Mouse (Mus musculus) ES-Bruce4 (cell line): Measurements from ENCODE around the gene Tceal3. TPM values are rescaled to one million over a fixed set of nuclear protein-coding genes. Genes with fewer than 3 reads are reported as not detected.
"Not testable (repeated sequence)": the region's sequence is repeated elsewhere in the genome, so short reads cannot be mapped to it uniquely, and the experiment has no call there.

ENCODE experiments used
- H3K27ac ChIP-seq: 2 replicates; pipeline ENCODE4 v1.5.1; 2012; ENCODE audit warnings: low read length, inconsistent platforms; ENCODE audit not compliant: insufficient read depth
- H3K27me3 ChIP-seq: 2 replicates; pipeline ENCODE4 v1.6.1; 2012; ENCODE audit warnings: mild to moderate bottlenecking, low read length, inconsistent platforms; ENCODE audit not compliant: control insufficient read depth, poor library complexity, insufficient read depth, severe bottlenecking
- H3K36me3 ChIP-seq: 2 replicates; pipeline ENCODE4 v1.6.1; 2012; ENCODE audit warnings: inconsistent platforms, mild to moderate bottlenecking, low read length, moderate library complexity; ENCODE audit not compliant: control insufficient read depth, poor library complexity, insufficient read depth, severe bottlenecking
- H3K4me1 ChIP-seq: one replicate; pipeline ENCODE4 v1.8.1; 2011; ENCODE audit warnings: low read length; ENCODE audit not compliant: control insufficient read depth, insufficient read depth
- H3K4me3 ChIP-seq: 2 replicates; pipeline ENCODE4 v1.5.1; 2011; ENCODE audit warnings: low read depth, mild to moderate bottlenecking, low read length
- H3K9ac ChIP-seq: 2 replicates; pipeline ENCODE4 v1.6.1; 2012; ENCODE audit warnings: low read depth, mild to moderate bottlenecking, inconsistent platforms; ENCODE audit not compliant: poor library complexity, severe bottlenecking
- H3K9me3 ChIP-seq: replicated peaks from 2 replicates; pipeline ENCODE4 v1.6.1; 2012; ENCODE audit warnings: mild to moderate bottlenecking, low read length, inconsistent platforms; ENCODE audit not compliant: control insufficient read depth, poor library complexity, insufficient read depth, severe bottlenecking
- CTCF ChIP-seq: IDR thresholded peaks from one replicate; pipeline ENCODE4 v1.8.1; 2011; ENCODE audit warnings: low read depth, low read length
- EP300 ChIP-seq: IDR thresholded peaks from 2 replicates; pipeline ENCODE4 v1.6.1; 2011; ENCODE audit warnings: low read depth, low read length; ENCODE audit not compliant: insufficient read depth
- POLR2A ChIP-seq: IDR thresholded peaks from one replicate; pipeline ENCODE4 v1.8.1; 2011; ENCODE audit warnings: low read length; ENCODE audit not compliant: insufficient read depth
- polyA plus RNA-seq: library from polyadenylated mRNA; stranded (reverse); fragments of >200 nt; gene quantifications from 2 replicates; pipeline ENCODE4 v1.2.4, GENCODE M21; 2011; ENCODE audit warnings: low read depth; ENCODE audit not compliant: missing spikeins, insufficient read depth, insufficient read length

Tceal3 gene
- polyA plus RNA-seq, 1 experiment = not detected

GRCm38 (mm10) chrX:136635116-136635515 lies 44.5 kb downstream of the Tceal3 start:
- Histone ChIP-seq H3K27ac (no peak overlapping the region), H3K27me3 (no peaks in the 10 kb centered on the region), H3K9me3 (no peaks in the 10 kb centered on the region), H3K4me1 (no peaks in the 10 kb centered on the region), H3K9ac (no peak overlapping the region), H3K36me3 (no peaks in the 10 kb centered on the region), H3K4me3 (no peak overlapping the region)
- TF ChIP-seq POLR2A = no peak
- TF ChIP-seq EP300 = no peak
- no peak for TF ChIP-seq CTCF

GRCm38 (mm10) chrX:136639754-136640153 lies 49.1 kb downstream of the Tceal3 start:
- Histone ChIP-seq H3K36me3 (no peaks in the 10 kb centered on the region), H3K9ac (no peak overlapping the region), H3K4me1 (no peaks in the 10 kb centered on the region), H3K27ac (no peak overlapping the region), H3K4me3 (no peak overlapping the region), H3K9me3 (no peaks in the 10 kb centered on the region), H3K27me3 (no peaks in the 10 kb centered on the region)
- TF ChIP-seq EP300 = no peak
- no peak for TF ChIP-seq POLR2A
- no peak for TF ChIP-seq CTCF

GRCm38 (mm10) chrX:136645857-136646256 lies 55.2 kb downstream of the Tceal3 start:
- H3K27ac ChIP-seq, H3K9me3 ChIP-seq, H3K4me1 ChIP-seq, H3K36me3 ChIP-seq, H3K9ac ChIP-seq, H3K4me3 ChIP-seq, H3K27me3 ChIP-seq: not testable (repeated sequence)

GRCm38 (mm10) chrX:136666281-136666706 lies 75.7 kb downstream of the Tceal3 start:
- no peak for TF ChIP-seq CTCF
- no peak for TF ChIP-seq POLR2A
- no peak for TF ChIP-seq EP300
- Histone ChIP-seq H3K9ac (no peak overlapping the region), H3K36me3 (no peaks in the 10 kb centered on the region), H3K4me1 (no peaks in the 10 kb centered on the region), H3K27ac (no peak overlapping the region), H3K27me3 (no peaks in the 10 kb centered on the region), H3K9me3 (no peaks in the 10 kb centered on the region), H3K4me3 (peak overlapping the region; percentile 60)

- not testable (repeated sequence) for H3K27me3 ChIP-seq, H3K27ac ChIP-seq, H3K4me1 ChIP-seq, H3K36me3 ChIP-seq, H3K9ac ChIP-seq, H3K9me3 ChIP-seq
- H3K4me3 ChIP-seq = peak overlapping the region; percentile 60
Observed at GRCm38 (mm10) chrX:136666762-136667464, 76.3 kb downstream of the Tceal3 start.

GRCm38 (mm10) chrX:136668794-136669193 lies 78.2 kb downstream of the Tceal3 start:
- Histone ChIP-seq H3K4me3 (no peak overlapping the region), H3K9ac (no peak overlapping the region), H3K27ac (no peak overlapping the region), H3K4me1 (no peaks in the 10 kb centered on the region), H3K36me3 (no peaks in the 10 kb centered on the region), H3K9me3 (no peaks in the 10 kb centered on the region), H3K27me3 (no peaks in the 10 kb centered on the region)
- TF ChIP-seq EP300 = no peak
- TF ChIP-seq POLR2A = no peak
- TF ChIP-seq CTCF = no peak
